Mouse (Mus musculus): Measurements from ENCODE around the gene Map7. TPM values are rescaled to one million over a fixed set of nuclear protein-coding genes. Genes with fewer than 3 reads are reported as not detected.

Gene Map7
- polyA plus RNA-seq, 1 experiment = 0.23 TPM

GRCm38 (mm10) chr10:20219538-20219937, 71.3 kb downstream of the Map7 start:
- Histone ChIP-seq H3K4me3 (ENCODE audit: insufficient read depth, low read length) (no peak overlapping the region), H3K4me1 (ENCODE audit: control insufficient read depth, insufficient read depth, low read length) (no peaks in the 10 kb centered on the region), H3K27ac (ENCODE audit: insufficient read depth, low read length) (no peak overlapping the region)
- no peak for TF ChIP-seq CTCF (IDR thresholded peaks at IDR 0.05; ENCODE audit: borderline replicate concordance, insufficient read depth, low read length)

DNA sequence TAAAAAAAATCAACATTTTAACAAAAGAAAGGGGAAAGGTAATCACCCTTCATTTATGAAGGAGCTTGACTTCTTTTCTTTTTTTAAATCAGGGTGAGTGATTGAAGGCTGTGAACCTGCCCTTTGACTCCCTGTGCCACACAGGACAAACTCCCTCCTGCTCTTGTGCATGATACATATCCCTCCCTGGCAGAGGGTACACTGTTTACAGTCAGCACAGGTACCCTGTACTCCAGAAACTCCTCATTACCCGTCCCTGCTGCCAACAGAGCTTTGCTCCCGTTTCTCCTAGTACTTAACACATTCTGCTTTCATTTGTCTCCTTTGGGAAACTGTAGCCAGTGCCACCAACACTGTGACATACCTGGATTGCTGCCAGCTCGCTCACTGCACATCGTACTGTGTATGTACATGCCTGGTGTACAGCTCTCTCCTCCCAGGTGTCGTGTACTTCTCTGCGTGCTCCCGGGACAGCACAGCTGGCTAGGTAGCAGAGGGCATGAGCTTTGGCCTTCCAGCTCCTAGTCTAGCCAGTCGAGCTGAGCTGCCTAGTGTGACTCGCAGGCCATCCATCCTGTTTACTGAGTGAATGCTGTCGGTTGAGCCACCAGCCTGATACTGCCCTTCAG, 72.3 kb downstream of the Map7 start:
- no peaks in the 10 kb centered on the region for H3K4me1 ChIP-seq (ENCODE audit: control insufficient read depth, insufficient read depth, low read length)
- no peak overlapping the region for H3K27ac ChIP-seq (ENCODE audit: insufficient read depth, low read length)
- no peak for TF ChIP-seq CTCF (IDR thresholded peaks at IDR 0.05; ENCODE audit: borderline replicate concordance, insufficient read depth, low read length)
- TF ChIP-seq POLR2A (IDR thresholded peaks at IDR 0.05; ENCODE audit: low read depth, low read length) = no peak
- H3K4me3 ChIP-seq (ENCODE audit: insufficient read depth, low read length) = no peak overlapping the region

GRCm38 (mm10) chr10:20222011-20222410, 73.7 kb downstream of the Map7 start:
- no peak overlapping the region for H3K4me3 ChIP-seq (ENCODE audit: insufficient read depth, low read length)
- TF ChIP-seq CTCF (IDR thresholded peaks at IDR 0.05; ENCODE audit: borderline replicate concordance, insufficient read depth, low read length) = no peak
- H3K4me1 ChIP-seq (ENCODE audit: control insufficient read depth, insufficient read depth, low read length) = no peaks in the 10 kb centered on the region
- no peak overlapping the region for H3K27ac ChIP-seq (ENCODE audit: insufficient read depth, low read length)

DNA sequence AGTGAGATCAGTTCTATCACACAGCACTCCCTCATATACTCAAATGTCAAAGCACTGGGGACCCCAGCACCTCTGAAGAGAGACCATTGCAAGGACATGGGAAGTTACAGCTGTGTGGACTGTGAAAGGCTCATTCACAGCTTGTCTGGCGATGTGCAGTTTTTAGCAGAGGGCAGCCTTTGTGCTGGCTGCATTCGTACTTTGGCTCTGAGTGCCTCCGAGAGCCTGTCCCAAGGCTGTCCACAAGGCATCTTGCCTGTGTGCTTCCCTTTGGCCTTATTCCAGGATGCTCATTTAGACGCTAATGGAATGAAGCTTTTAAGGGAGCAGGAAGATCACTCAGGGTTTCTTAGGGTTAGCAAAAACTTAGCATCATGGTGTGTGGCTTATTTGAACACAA, 78.5 kb downstream of the Map7 start:
- Histone ChIP-seq H3K4me3 (ENCODE audit: insufficient read depth, low read length) (no peak overlapping the region), H3K4me1 (ENCODE audit: control insufficient read depth, insufficient read depth, low read length) (no peaks in the 10 kb centered on the region), H3K27ac (ENCODE audit: insufficient read depth, low read length) (no peak overlapping the region)
- TF ChIP-seq CTCF (IDR thresholded peaks at IDR 0.05; ENCODE audit: borderline replicate concordance, insufficient read depth, low read length) (no peak), POLR2A (IDR thresholded peaks at IDR 0.05; ENCODE audit: low read depth, low read length) (no peak)

DNA sequence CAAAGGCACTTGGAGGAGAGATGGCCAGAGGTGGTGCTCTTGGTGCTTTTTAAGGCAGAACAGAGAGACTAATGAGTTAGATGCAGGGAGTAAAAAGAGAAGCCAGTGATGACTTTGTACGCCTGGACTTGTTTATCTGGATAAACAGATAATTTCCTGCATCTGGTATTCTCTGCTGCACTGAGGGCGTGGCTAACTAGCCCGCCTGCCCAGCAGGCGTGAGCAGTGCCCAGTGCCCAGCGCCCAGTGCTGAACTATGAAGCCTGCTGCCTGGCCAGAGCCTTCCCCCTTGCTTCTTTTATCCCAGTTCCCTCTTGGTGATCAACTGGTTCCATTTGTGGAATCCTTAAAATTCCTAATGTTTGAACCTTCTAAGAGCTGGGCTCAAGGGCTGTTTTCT, 81.8 kb downstream of the Map7 start:
- Histone ChIP-seq H3K4me3 (ENCODE audit: insufficient read depth, low read length) (no peak overlapping the region), H3K4me1 (ENCODE audit: control insufficient read depth, insufficient read depth, low read length) (no peaks in the 10 kb centered on the region), H3K27ac (ENCODE audit: insufficient read depth, low read length) (no peak overlapping the region)
- TF ChIP-seq CTCF (IDR thresholded peaks at IDR 0.05; ENCODE audit: borderline replicate concordance, insufficient read depth, low read length) (no peak), POLR2A (IDR thresholded peaks at IDR 0.05; ENCODE audit: low read depth, low read length) (no peak)

DNA sequence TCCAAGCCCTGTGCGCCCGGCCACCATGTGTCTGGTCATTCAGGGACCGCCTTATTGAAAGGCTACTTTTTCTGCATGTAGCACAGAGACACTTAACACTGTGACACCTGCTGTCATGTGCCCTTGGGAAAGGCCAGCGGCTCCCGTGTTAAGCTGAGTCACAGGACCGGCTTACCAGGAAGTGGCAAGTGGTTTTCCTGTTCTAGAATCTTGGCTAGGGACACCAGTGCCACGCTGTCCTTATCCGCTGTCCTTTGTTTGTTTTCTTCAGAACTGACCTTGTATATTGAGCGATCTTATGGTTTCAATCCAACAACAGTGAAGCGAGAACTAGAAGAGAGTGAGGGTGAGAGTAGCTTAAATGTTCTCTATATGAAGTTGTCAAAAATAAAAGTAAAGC, 85.2 kb downstream of the Map7 start:
- H3K4me3 ChIP-seq (ENCODE audit: insufficient read depth, low read length) = no peak overlapping the region
- H3K27ac ChIP-seq (ENCODE audit: insufficient read depth, low read length) = no peak overlapping the region
- no peak for TF ChIP-seq CTCF (IDR thresholded peaks at IDR 0.05; ENCODE audit: borderline replicate concordance, insufficient read depth, low read length)
- TF ChIP-seq POLR2A (IDR thresholded peaks at IDR 0.05; ENCODE audit: low read depth, low read length) = no peak
- H3K4me1 ChIP-seq (ENCODE audit: control insufficient read depth, insufficient read depth, low read length) = no peaks in the 10 kb centered on the region

GRCm38 (mm10) chr10:20234466-20234865, 86.2 kb downstream of the Map7 start:
- TF ChIP-seq POLR2A (IDR thresholded peaks at IDR 0.05; ENCODE audit: low read depth, low read length) = no peak
- TF ChIP-seq CTCF (IDR thresholded peaks at IDR 0.05; ENCODE audit: borderline replicate concordance, insufficient read depth, low read length) = no peak
- no peaks in the 10 kb centered on the region for H3K4me1 ChIP-seq (ENCODE audit: control insufficient read depth, insufficient read depth, low read length)
- no peak overlapping the region for H3K4me3 ChIP-seq (ENCODE audit: insufficient read depth, low read length)
- no peak overlapping the region for H3K27ac ChIP-seq (ENCODE audit: insufficient read depth, low read length)

DNA sequence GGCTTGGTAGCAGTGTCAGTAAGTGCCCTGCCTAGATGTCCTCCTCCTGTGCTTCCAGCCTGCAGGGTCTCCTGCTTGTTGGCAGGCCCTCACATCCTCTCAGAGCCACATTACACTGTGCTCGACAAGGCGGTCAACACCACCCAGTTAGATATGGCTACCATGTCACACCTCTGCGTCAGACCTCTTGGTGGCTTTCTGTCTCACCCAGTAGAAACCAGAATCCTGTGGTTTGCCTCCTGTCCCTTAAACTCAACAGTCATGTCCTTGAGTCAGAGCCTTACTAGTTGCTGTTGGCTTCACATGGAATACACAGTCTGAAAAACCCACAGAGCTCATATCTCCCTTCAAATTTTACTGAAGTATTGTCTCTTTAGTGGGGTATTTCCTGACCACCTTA, 87.4 kb downstream of the Map7 start:
- H3K27ac ChIP-seq (ENCODE audit: insufficient read depth, low read length) = no peak overlapping the region
- H3K4me3 ChIP-seq (ENCODE audit: insufficient read depth, low read length) = no peak overlapping the region
- TF ChIP-seq CTCF (IDR thresholded peaks at IDR 0.05; ENCODE audit: borderline replicate concordance, insufficient read depth, low read length) (no peak), POLR2A (IDR thresholded peaks at IDR 0.05; ENCODE audit: low read depth, low read length) (no peak)
- no peaks in the 10 kb centered on the region for H3K4me1 ChIP-seq (ENCODE audit: control insufficient read depth, insufficient read depth, low read length)

DNA sequence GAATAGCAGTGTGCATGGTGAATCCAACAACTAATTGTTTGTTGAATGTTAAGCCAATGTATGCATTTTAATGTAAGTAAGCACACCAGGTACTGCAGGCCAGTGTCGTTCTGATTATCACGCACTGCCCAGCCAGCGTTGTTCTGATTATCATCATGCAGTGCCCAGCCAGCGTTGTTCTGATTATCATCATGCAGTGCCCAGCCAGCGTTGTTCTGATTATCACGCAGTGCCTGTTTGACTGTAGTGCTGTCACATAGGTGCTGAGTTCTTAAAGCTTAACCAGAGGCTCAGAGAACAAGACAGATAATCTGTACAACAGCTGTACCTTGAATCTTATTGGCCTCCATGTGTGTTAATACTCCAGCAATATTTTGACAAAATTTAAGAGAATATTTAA, 88.0 kb downstream of the Map7 start:
- TF ChIP-seq CTCF (IDR thresholded peaks at IDR 0.05; ENCODE audit: borderline replicate concordance, insufficient read depth, low read length) = no peak
- TF ChIP-seq POLR2A (IDR thresholded peaks at IDR 0.05; ENCODE audit: low read depth, low read length) = no peak
- H3K4me1 ChIP-seq (ENCODE audit: control insufficient read depth, insufficient read depth, low read length) = no peaks in the 10 kb centered on the region
- H3K4me3 ChIP-seq (ENCODE audit: insufficient read depth, low read length) = no peak overlapping the region
- H3K27ac ChIP-seq (ENCODE audit: insufficient read depth, low read length) = no peak overlapping the region

DNA sequence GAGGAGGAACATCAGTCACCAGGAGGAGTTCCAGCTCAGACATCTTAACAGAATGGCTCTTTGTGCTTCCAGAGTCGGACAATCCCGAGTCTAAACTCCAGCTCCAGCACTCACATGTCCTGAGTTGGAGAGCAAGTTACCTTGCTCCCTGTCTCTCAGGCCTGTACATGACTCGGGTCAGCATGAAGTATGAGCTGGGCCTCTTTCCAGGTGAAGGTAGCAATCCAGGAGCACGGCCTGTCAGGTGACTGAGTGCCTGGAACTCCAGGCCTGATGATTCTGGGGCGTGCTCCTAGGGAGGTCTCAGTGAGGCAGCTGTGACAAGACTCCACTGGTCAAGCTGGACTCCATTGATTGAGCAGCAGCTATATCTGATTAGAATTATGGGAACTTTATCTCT, 90.0 kb downstream of the Map7 start:
- Histone ChIP-seq H3K27ac (ENCODE audit: insufficient read depth, low read length) (no peak overlapping the region), H3K4me1 (ENCODE audit: control insufficient read depth, insufficient read depth, low read length) (no peaks in the 10 kb centered on the region), H3K4me3 (ENCODE audit: insufficient read depth, low read length) (no peak overlapping the region)
- TF ChIP-seq CTCF (IDR thresholded peaks at IDR 0.05; ENCODE audit: borderline replicate concordance, insufficient read depth, low read length) (no peak), POLR2A (IDR thresholded peaks at IDR 0.05; ENCODE audit: low read depth, low read length) (no peak)

GRCm38 (mm10) chr10:20240858-20241257, 92.6 kb downstream of the Map7 start:
- no peaks in the 10 kb centered on the region for H3K4me1 ChIP-seq (ENCODE audit: control insufficient read depth, insufficient read depth, low read length)
- H3K4me3 ChIP-seq (ENCODE audit: insufficient read depth, low read length) = no peak overlapping the region
- H3K27ac ChIP-seq (ENCODE audit: insufficient read depth, low read length) = no peak overlapping the region
- TF ChIP-seq POLR2A (IDR thresholded peaks at IDR 0.05; ENCODE audit: low read depth, low read length) (no peak), CTCF (IDR thresholded peaks at IDR 0.05; ENCODE audit: borderline replicate concordance, insufficient read depth, low read length) (no peak)
